Mouse (Mus musculus) left cerebral cortex, adult 2 months (tissue): ENCODE data around the gene Timm13. TPM values are rescaled to one million over a fixed set of nuclear protein-coding genes. Genes with fewer than 3 reads are reported as not detected.

Source experiments
- DNase-seq, 2 experiments: peaks; one replicate each; pipeline ENCODE4 v3.0.0; 2021 to 2022; ENCODE audit warnings: low spot score in 2 of 2, mixed read lengths in 1 of 2; ENCODE audit errors: extremely low spot score in 1 of 2
- H3K27ac ChIP-seq: fragments of 200-600 bp; 2 replicates; pipeline ENCODE4 v1.8.1; 2022
- H3K4me3 ChIP-seq: fragments of 200-600 bp; 2 replicates; pipeline ENCODE4 v1.8.1; 2022
- CTCF ChIP-seq: fragments of 200-600 bp; IDR thresholded peaks from 2 replicates; pipeline ENCODE4 v1.8.1; 2022; ENCODE audit warnings: antibody characterized with exemption, mild to moderate bottlenecking, moderate library complexity
- intact Hi-C: fragments of 180-260 bp; cut with DNase I; formaldehyde crosslinking; loops from one replicate; pipeline ENCODE4 v1.15.1; 2025
- total RNA-seq, 2 experiments: library from RNA; stranded (reverse); gene quantifications; 2 replicates each; pipeline ENCODE4 v1.2.3; 2021

Timm13 gene
- total RNA-seq, 2 experiments from 2014 or later: 136 to 138 TPM

GRCm38 (mm10) chr10:80854913-80855748 lies 45.6 kb downstream of the Timm13 start, which contains the start of the genes Lsm7 and Sppl2b:
Gene Lsm7, minus strand, starts transcription at chr10:80855209.
Gene Sppl2b, plus strand, starts transcription at chr10:80855275.
- DNase-seq: peak; percentile 97 to 99
- intact Hi-C loops: loop anchor here (1.0 kb wide), 1 partner anchor 29 kb away; the partner anchor contains the start of gene Oaz1
- H3K4me3 ChIP-seq: peak within 1 kb of the TSS; percentile 98
- TF ChIP-seq CTCF: no peak
- peak within 1 kb of the TSS; percentile 82 for H3K27ac ChIP-seq

Other genes with a start within 250 kb of the Timm13 start
- 10 to 100 TPM; 85.1 to 96.7 TPM for gene Btbd2, start 243.9 kb downstream of the Timm13 start, total RNA-seq
- 10 to 100 TPM; 42.8 to 48.8 TPM for gene Mknk2, start 222.9 kb downstream of the Timm13 start, total RNA-seq
- 10 to 100 TPM; 13.6 to 15.5 TPM for gene Mob3a, start 199.0 kb downstream of the Timm13 start, total RNA-seq
- gene Izumo4, start 198.8 kb downstream of the Timm13 start, total RNA-seq: 10 to 100 TPM; 45.0 to 46.0 TPM
- 100 to 1,000 TPM; 150 to 151 TPM for gene Ap3d1, start 158.7 kb downstream of the Timm13 start, total RNA-seq
- gene Dot1l, start 145.8 kb downstream of the Timm13 start, total RNA-seq: 10 to 100 TPM; 64.6 to 75.3 TPM
- gene Sf3a2, start 102.8 kb downstream of the Timm13 start, total RNA-seq: 10 to 100 TPM; 42.0 to 48.7 TPM
- gene Plekhj1, start 102.3 kb downstream of the Timm13 start, total RNA-seq: 10 to 100 TPM; 68.2 to 71.0 TPM
- gene Amh, start 95.7 kb downstream of the Timm13 start, total RNA-seq: 1 to 10 TPM; 1.9 to 3.8 TPM
- gene Jsrp1, start 87.5 kb downstream of the Timm13 start, total RNA-seq: 1 to 10 TPM; 5.9 to 7.4 TPM
- gene Oaz1, start 74.3 kb downstream of the Timm13 start, total RNA-seq: 100 to 1,000 TPM; 476 to 536 TPM
- 10 to 100 TPM; 38.3 to 42.8 TPM for gene Lingo3, start 56.9 kb downstream of the Timm13 start, total RNA-seq
- 10 to 100 TPM; 40.0 to 43.2 TPM for gene Lsm7, start 45.8 kb downstream of the Timm13 start, total RNA-seq
- gene Sppl2b, start 45.7 kb downstream of the Timm13 start, total RNA-seq: 10 to 100 TPM; 55.6 to 62.5 TPM
- under 1 TPM; 0.18 to 0.19 TPM for gene Tmprss9, start 29.1 kb downstream of the Timm13 start, total RNA-seq
- 10 to 100 TPM; 20.0 to 20.3 TPM for gene Lmnb2, start 17.3 kb upstream of the Timm13 start, total RNA-seq
- gene Gadd45b, start 29.1 kb upstream of the Timm13 start, total RNA-seq: 10 to 100 TPM; 24.0 to 36.0 TPM
- gene Gng7, start 114.0 kb upstream of the Timm13 start, total RNA-seq: 100 to 1,000 TPM in 1 of 2 experiments, 10 to 100 TPM in 1; 66.6 to 111 TPM
- gene Diras1, start 124.7 kb upstream of the Timm13 start, total RNA-seq: 100 to 1,000 TPM; 100 to 116 TPM
- 10 to 100 TPM; 61.3 to 62.5 TPM for gene Slc39a3, start 136.5 kb upstream of the Timm13 start, total RNA-seq
- 100 to 1,000 TPM; 171 to 173 TPM for gene Sgta, start 159.2 kb upstream of the Timm13 start, total RNA-seq
- gene Thop1, start 169.1 kb upstream of the Timm13 start, total RNA-seq: 10 to 100 TPM; 51.0 to 51.1 TPM
- gene Creb3l3, start 197.9 kb upstream of the Timm13 start, total RNA-seq: under 1 TPM; 0.25 to 0.33 TPM
- 100 to 1,000 TPM; 136 to 150 TPM for gene Map2k2, start 204.9 kb upstream of the Timm13 start, total RNA-seq
- 100 to 1,000 TPM; 130 to 132 TPM for gene Zbtb7a, start 234.3 kb upstream of the Timm13 start, total RNA-seq